Mouse (Mus musculus): ENCODE measurements at regions not wholly inside any gene's neighbourhood (a gene's known extent, or its start where the extent isn't known, plus 50 kb on each side); places are given as distances from the start of the nearest gene placed in this dataset.

GRCm38 (mm10) chr10:68842023-68842735 lies 118.7 kb downstream of the Tmem26 start:
- no peak for DNase-seq (ENCODE audit: low read depth)

- DNase-seq (ENCODE audit: low read depth) = no peak
Observed at GRCm38 (mm10) chr10:68844066-68844465, 120.6 kb downstream of the Tmem26 start.

GRCm38 (mm10) chr10:68844596-68844995 lies 121.2 kb downstream of the Tmem26 start:
- DNase-seq (ENCODE audit: low read depth) = no peak

- DNase-seq (ENCODE audit: low read depth) = no peak
Observed at GRCm38 (mm10) chr10:68851153-68851552, 127.7 kb downstream of the Tmem26 start.

GRCm38 (mm10) chr10:68855934-68856891 lies 132.8 kb downstream of the Tmem26 start:
- no peak for DNase-seq (ENCODE audit: low read depth)

GRCm38 (mm10) chr10:68864606-68865378 lies 141.3 kb downstream of the Tmem26 start:
- peak; percentile 59 for DNase-seq (ENCODE audit: low read depth)

GRCm38 (mm10) chr10:68865776-68866175 lies 142.3 kb downstream of the Tmem26 start:
- no peak for DNase-seq (ENCODE audit: low read depth)

GRCm38 (mm10) chr10:68867361-68867760 lies 143.9 kb downstream of the Tmem26 start:
- DNase-seq (ENCODE audit: low read depth) = no peak

GRCm38 (mm10) chr10:68872102-68872501 lies 148.7 kb downstream of the Tmem26 start:
- DNase-seq (ENCODE audit: low read depth) = no peak

GRCm38 (mm10) chr10:68875641-68876040 lies 152.2 kb downstream of the Tmem26 start:
- DNase-seq (ENCODE audit: low read depth) = peak; percentile 54

GRCm38 (mm10) chr10:68893100-68893841 lies 169.8 kb downstream of the Tmem26 start:
- peak; percentile 26 for DNase-seq (ENCODE audit: low read depth)

GRCm38 (mm10) chr10:68894121-68894520 lies 170.7 kb downstream of the Tmem26 start:
- no peak for DNase-seq (ENCODE audit: low read depth)

- peak; percentile 45 for DNase-seq (ENCODE audit: low read depth)
Observed at GRCm38 (mm10) chr10:68897524-68897923, 174.1 kb downstream of the Tmem26 start.

- no peak for DNase-seq (ENCODE audit: low read depth)
Observed at GRCm38 (mm10) chr10:68901168-68901567, 177.7 kb downstream of the Tmem26 start.

GRCm38 (mm10) chr10:68902670-68903069 lies 179.2 kb downstream of the Tmem26 start:
- peak; percentile 31 for DNase-seq (ENCODE audit: low read depth)

- no peak for DNase-seq (ENCODE audit: low read depth)
Observed at GRCm38 (mm10) chr10:68904337-68904736, 180.9 kb downstream of the Tmem26 start.

- peak; percentile 27 for DNase-seq (ENCODE audit: low read depth)
Observed at GRCm38 (mm10) chr10:68908236-68908635, 184.8 kb downstream of the Tmem26 start.

- no peak for DNase-seq (ENCODE audit: low read depth)
Observed at GRCm38 (mm10) chr10:68909018-68909417, 185.6 kb downstream of the Tmem26 start.

GRCm38 (mm10) chr10:68916147-68916546 lies 192.7 kb downstream of the Tmem26 start:
- DNase-seq (ENCODE audit: low read depth) = no peak

GRCm38 (mm10) chr10:68935843-68936242 lies 212.4 kb downstream of the Tmem26 start:
- DNase-seq (ENCODE audit: low read depth) = peak; percentile 67

- no peak for DNase-seq (ENCODE audit: low read depth)
Observed at GRCm38 (mm10) chr10:68943239-68943638, 208.0 kb upstream of the Rhobtb1 start.
